Mouse (Mus musculus) myocyte (in vitro differentiated cells): ENCODE data around the gene Ehf. TPM values are rescaled to one million over a fixed set of nuclear protein-coding genes. Genes with fewer than 3 reads are reported as not detected.

Source experiments
- H3K27me3 ChIP-seq: one replicate; pipeline ENCODE4 v1.6.1; 2011; ENCODE audit not compliant: control insufficient read depth, insufficient read depth, insufficient read length
- H3K36me3 ChIP-seq: one replicate; pipeline ENCODE4 v1.6.1; 2011; ENCODE audit not compliant: control insufficient read depth, insufficient read depth
- H3K4me2 ChIP-seq: one replicate; pipeline ENCODE4 v1.6.1; 2011; ENCODE audit warnings: low read depth, control low read depth
- H3K4me3 ChIP-seq: one replicate; pipeline ENCODE4 v1.5.1; 2011; ENCODE audit warnings: mild to moderate bottlenecking, control low read depth, moderate library complexity
- H3K79me2 ChIP-seq: one replicate; pipeline ENCODE4 v1.6.1; 2011; ENCODE audit not compliant: control insufficient read depth, insufficient read depth
- H3ac ChIP-seq: one replicate; pipeline ENCODE4 v1.6.1; 2011; ENCODE audit not compliant: control insufficient read depth, insufficient read length
- CEBPB ChIP-seq: IDR thresholded peaks from 2 replicates; pipeline ENCODE4 v1.6.1; 2011; ENCODE audit warnings: mild to moderate bottlenecking, moderate library complexity; ENCODE audit not compliant: poor library complexity, insufficient read depth, severe bottlenecking
- E2F4 ChIP-seq: IDR thresholded peaks from one replicate; pipeline ENCODE4 v1.6.1; 2011; ENCODE audit warnings: mild to moderate bottlenecking, control low read depth, moderate library complexity; ENCODE audit not compliant: insufficient read depth
- MAX ChIP-seq: IDR thresholded peaks from one replicate; pipeline ENCODE4 v1.6.1; 2011; ENCODE audit warnings: low read depth, mild to moderate bottlenecking, control low read depth
- MYOD1 ChIP-seq, 3 experiments: IDR thresholded peaks; one replicate each; pipeline ENCODE4 v1.6.1; 2011; ENCODE audit warnings: control low read depth in 2 of 3, low read depth in 2 of 3, mild to moderate bottlenecking in 2 of 3, moderate library complexity in 1 of 3; ENCODE audit not compliant: insufficient read length in 2 of 3, control insufficient read depth in 1 of 3
- MYOG ChIP-seq, 3 experiments: IDR thresholded peaks; one replicate each; pipeline ENCODE4 v1.6.1; 2011; ENCODE audit warnings: control low read depth in 2 of 3, low read depth in 2 of 3, mild to moderate bottlenecking in 2 of 3; ENCODE audit not compliant: insufficient read length in 2 of 3, control insufficient read depth in 1 of 3, insufficient read depth in 1 of 3
- POLR2A ChIP-seq: IDR thresholded peaks from one replicate; pipeline ENCODE4 v1.6.1; 2011; ENCODE audit warnings: low read depth, mild to moderate bottlenecking, control low read depth, moderate library complexity; ENCODE audit not compliant: insufficient read length
- POLR2AphosphoS2 ChIP-seq: IDR thresholded peaks from one replicate; pipeline ENCODE4 v1.6.1; 2011; ENCODE audit warnings: low read depth, control low read depth; ENCODE audit not compliant: insufficient read length
- REST ChIP-seq: IDR thresholded peaks from one replicate; pipeline ENCODE4 v1.6.1; 2011; ENCODE audit warnings: mild to moderate bottlenecking, control low read depth, moderate library complexity; ENCODE audit not compliant: insufficient read depth, insufficient read length
- SRF ChIP-seq: IDR thresholded peaks from one replicate; pipeline ENCODE4 v1.6.1; 2011; ENCODE audit warnings: low read depth; ENCODE audit not compliant: control insufficient read depth, insufficient read length
- TCF12 ChIP-seq: IDR thresholded peaks from one replicate; pipeline ENCODE4 v1.6.1; 2011; ENCODE audit warnings: mild to moderate bottlenecking, control low read depth; ENCODE audit not compliant: poor library complexity, insufficient read depth, severe bottlenecking
- TCF3 ChIP-seq: IDR thresholded peaks from one replicate; pipeline ENCODE4 v1.6.1; 2011; ENCODE audit warnings: low read depth, control low read depth; ENCODE audit not compliant: insufficient read length
- USF1 ChIP-seq: IDR thresholded peaks from one replicate; pipeline ENCODE4 v1.6.1; 2011; ENCODE audit warnings: low read depth, mild to moderate bottlenecking, control low read depth, moderate library complexity
- polyA plus RNA-seq: library from polyadenylated mRNA; unstranded; fragments of >200 nt; fragmentation: generic; extraction: Trizol; gene quantifications from one replicate; pipeline ENCODE4 v1.2.1, GENCODE M21; 2012; ENCODE audit warnings: missing spikeins

Ehf gene
- not detected for polyA plus RNA-seq

GRCm38 (mm10) chr2:103303132-103303531, at the start of gene Ehf:
Ehf (minus strand) TSS chr2:103303278.
- Histone ChIP-seq H3K27me3 (peaks cover 30% of the 10 kb centered on the region), H3K36me3 (no peaks in the 10 kb centered on the region), H3ac (no peak within 1 kb of the TSS), H3K79me2 (no peaks in the 10 kb centered on the region), H3K4me3 (no peak within 1 kb of the TSS), H3K4me2 (no peak within 1 kb of the TSS)
- TF ChIP-seq MAX (no peak), USF1 (no peak), REST (no peak), POLR2AphosphoS2 (no peak), POLR2A (no peak), TCF3 (no peak), E2F4 (no peak), MYOD1 (IDR thresholded peaks at IDR 0.05; ENCODE audit: control insufficient read depth in 1 of 3, insufficient read length in 2 of 3, low read depth in 2 of 3) (no peak)

DNA sequence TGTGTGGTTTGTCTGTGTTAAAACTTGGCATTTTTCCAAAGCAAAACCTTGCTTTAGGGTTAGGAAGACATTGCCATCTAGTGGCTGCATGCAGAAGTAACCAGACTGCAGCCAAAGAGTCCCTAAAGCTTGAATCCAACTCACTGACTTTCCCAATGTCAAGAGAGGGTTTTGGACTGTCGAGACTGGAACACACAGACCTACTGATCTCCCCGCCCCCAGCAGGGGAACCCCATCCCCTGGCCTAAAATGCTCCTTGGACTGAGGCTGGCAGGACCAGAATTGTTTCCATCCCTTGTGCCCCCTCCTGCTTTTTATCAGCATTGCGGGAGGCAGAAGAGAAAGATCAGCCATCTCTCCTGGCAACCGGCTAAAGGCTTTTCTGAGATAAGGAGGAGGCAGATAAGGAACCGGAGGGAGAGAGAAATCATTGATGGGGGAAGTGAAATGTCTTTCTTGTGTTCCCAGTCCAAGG, 44.4 kb upstream of the Ehf start:
- Histone ChIP-seq H3K79me2 (no peaks in the 10 kb centered on the region), H3K27me3 (peaks cover 24% of the 10 kb centered on the region), H3ac (no peak overlapping the region), H3K4me3 (no peak overlapping the region), H3K36me3 (no peaks in the 10 kb centered on the region), H3K4me2 (peak overlapping the region; percentile 42)
- no peak for TF ChIP-seq REST
- TF ChIP-seq MYOG (IDR thresholded peaks at IDR 0.05; ENCODE audit: control insufficient read depth in 1 of 3, insufficient read depth in 1 of 3, insufficient read length in 2 of 3, low read depth in 2 of 3): no peak
- TF ChIP-seq TCF3: no peak

DNA sequence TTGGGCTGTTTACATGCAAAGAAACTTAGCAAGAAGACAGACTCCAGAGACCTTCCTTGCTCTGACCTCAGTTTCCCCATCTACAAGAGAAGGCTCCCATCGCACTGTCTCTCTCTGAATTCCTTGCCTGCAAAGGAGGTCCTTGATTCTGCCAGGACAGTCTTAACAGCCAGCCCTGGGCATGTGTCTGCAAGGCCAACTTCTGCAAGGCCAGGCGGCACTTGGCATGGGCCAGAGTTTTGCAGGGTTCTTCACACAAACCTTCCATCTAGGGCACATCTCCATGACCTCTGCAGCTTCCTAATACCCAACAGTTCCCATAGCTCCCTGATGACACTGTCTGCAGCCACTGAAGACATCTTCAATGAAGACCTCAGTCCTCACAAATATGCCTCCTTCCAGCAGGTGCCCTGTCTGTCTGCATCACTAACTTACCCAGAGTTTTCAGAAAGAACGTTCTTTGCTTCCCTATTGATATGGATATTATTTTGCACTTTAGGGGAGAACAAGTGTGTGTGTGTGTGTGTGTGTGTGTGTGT, 43.7 kb upstream of the Ehf start:
- no peaks in the 10 kb centered on the region for H3K79me2 ChIP-seq
- no peaks in the 10 kb centered on the region for H3K36me3 ChIP-seq
- H3K4me2 ChIP-seq: no peak overlapping the region
- TF ChIP-seq REST: no peak
- TF ChIP-seq MAX: no peak
- TF ChIP-seq MYOG (IDR thresholded peaks at IDR 0.05; ENCODE audit: control insufficient read depth in 1 of 3, insufficient read depth in 1 of 3, insufficient read length in 2 of 3, low read depth in 2 of 3): no peak
- TF ChIP-seq SRF: no peak
- TF ChIP-seq TCF3: no peak
- TF ChIP-seq E2F4: no peak
- no peak for TF ChIP-seq TCF12
- no peak for TF ChIP-seq POLR2AphosphoS2
- no peak for TF ChIP-seq POLR2A
- no peak for TF ChIP-seq MYOD1 (IDR thresholded peaks at IDR 0.05; ENCODE audit: control insufficient read depth in 1 of 3, insufficient read length in 2 of 3, low read depth in 2 of 3)
- TF ChIP-seq USF1: no peak
- TF ChIP-seq CEBPB: no peak
- H3K4me3 ChIP-seq: no peak overlapping the region
- no peak overlapping the region for H3ac ChIP-seq
- H3K27me3 ChIP-seq: peaks cover 24% of the 10 kb centered on the region

GRCm38 (mm10) chr2:103343611-103344010, 40.5 kb upstream of the Ehf start:
- no peak for TF ChIP-seq POLR2A
- no peak for TF ChIP-seq MAX
- no peak for TF ChIP-seq CEBPB
- TF ChIP-seq REST: no peak
- no peak for TF ChIP-seq MYOD1 (IDR thresholded peaks at IDR 0.05; ENCODE audit: control insufficient read depth in 1 of 3, insufficient read length in 2 of 3, low read depth in 2 of 3)
- TF ChIP-seq TCF3: no peak
- no peak for TF ChIP-seq POLR2AphosphoS2
- no peak for TF ChIP-seq MYOG (IDR thresholded peaks at IDR 0.05; ENCODE audit: control insufficient read depth in 1 of 3, insufficient read depth in 1 of 3, insufficient read length in 2 of 3, low read depth in 2 of 3)
- no peak for TF ChIP-seq E2F4
- TF ChIP-seq USF1: no peak
- no peak for TF ChIP-seq SRF
- TF ChIP-seq TCF12: no peak
- Histone ChIP-seq H3ac (no peak overlapping the region), H3K27me3 (peaks cover 22% of the 10 kb centered on the region), H3K4me3 (no peak overlapping the region), H3K79me2 (no peaks in the 10 kb centered on the region), H3K4me2 (no peak overlapping the region), H3K36me3 (no peaks in the 10 kb centered on the region)

- Histone ChIP-seq H3K4me2 (no peak overlapping the region), H3K27me3 (peaks cover 24% of the 10 kb centered on the region), H3K4me3 (no peak overlapping the region), H3ac (no peak overlapping the region), H3K79me2 (no peaks in the 10 kb centered on the region), H3K36me3 (no peaks in the 10 kb centered on the region)
- TF ChIP-seq USF1: no peak
- TF ChIP-seq MYOD1 (IDR thresholded peaks at IDR 0.05; ENCODE audit: control insufficient read depth in 1 of 3, insufficient read length in 2 of 3, low read depth in 2 of 3): no peak
- no peak for TF ChIP-seq MAX
- TF ChIP-seq TCF12: no peak
- no peak for TF ChIP-seq MYOG (IDR thresholded peaks at IDR 0.05; ENCODE audit: control insufficient read depth in 1 of 3, insufficient read depth in 1 of 3, insufficient read length in 2 of 3, low read depth in 2 of 3)
- no peak for TF ChIP-seq POLR2AphosphoS2
- TF ChIP-seq POLR2A: no peak
- no peak for TF ChIP-seq REST
- TF ChIP-seq E2F4: no peak
Observed at GRCm38 (mm10) chr2:103342123-103342522, 39.0 kb upstream of the Ehf start.
